Mouse (Mus musculus) effector memory CD4-positive, alpha-beta T cell, adult 5 months (primary cell): ENCODE measurements around the gene Cyp2b23. TPM values are rescaled to one million over a fixed set of nuclear protein-coding genes. Genes with fewer than 3 reads are reported as not detected.

Source experiments
- polyA plus RNA-seq: library from polyadenylated mRNA; unstranded; fragments of 100-300 nt; shearing (Covaris generic); gene quantifications from one replicate; pipeline ENCODE4 v1.2.1, GENCODE M21; 2017

Gene Cyp2b23
- polyA plus RNA-seq: not detected

DNA sequence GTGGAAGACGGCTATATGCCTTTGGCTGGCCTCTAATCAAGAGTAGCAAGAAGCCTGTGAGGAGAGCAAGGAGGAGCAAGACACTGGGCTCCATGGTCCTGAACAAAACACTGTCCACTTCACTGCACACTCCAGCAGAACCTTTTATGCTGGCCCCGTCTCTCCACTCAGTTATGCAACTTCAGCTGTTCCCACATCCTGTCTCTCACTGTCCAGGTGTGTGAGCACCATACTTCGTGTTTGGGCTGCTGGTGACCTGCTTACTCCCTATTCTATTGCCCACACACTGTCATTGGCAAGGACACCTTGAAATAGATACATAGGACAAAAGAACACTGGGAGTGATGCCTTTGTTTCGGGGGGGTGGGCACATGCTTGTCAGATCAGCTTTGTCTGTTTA is at the start of gene Cyp2b23:
TSS of gene Cyp2b23 (minus strand) at position 101 of the 400 bp plus-strand sequence.

DNA sequence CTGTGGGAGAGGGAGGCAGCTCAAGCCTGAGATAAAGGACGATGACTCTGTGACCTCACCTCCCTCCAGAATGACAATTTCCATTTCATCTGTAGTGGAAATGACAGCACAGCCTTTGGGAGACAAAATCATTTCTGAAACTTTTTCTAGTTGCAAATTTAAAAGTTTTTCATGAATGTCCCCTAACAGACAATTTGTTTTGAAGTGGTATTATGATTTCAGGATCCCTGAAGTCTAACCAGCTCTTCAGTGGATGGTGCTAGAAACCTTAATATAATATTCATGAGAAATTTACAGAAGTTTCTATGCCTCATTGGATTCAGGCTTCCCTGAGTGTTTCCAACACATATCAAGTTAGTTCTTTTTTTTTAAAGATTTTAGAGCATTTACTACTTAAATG is 67.9 kb downstream of the Cyp2b23 start, which contains the start of gene Vmn1r185:
TSS of gene Vmn1r185 (minus strand) at position 101 of the 400 bp plus-strand sequence.

Other genes with a start within 250 kb of the Cyp2b23 start
- gene Nlrp9a, start 151.4 kb downstream of the Cyp2b23 start, polyA plus RNA-seq: not detected
- gene Vmn1r185, start 68.0 kb downstream of the Cyp2b23 start, polyA plus RNA-seq: 0.22 TPM
- not detected for gene Cyp2b19, start 70.7 kb upstream of the Cyp2b23 start, polyA plus RNA-seq
- 0.20 TPM for gene Cyp2g1, start 122.5 kb upstream of the Cyp2b23 start, polyA plus RNA-seq
- not detected for gene Cyp2a5, start 148.9 kb upstream of the Cyp2b23 start, polyA plus RNA-seq